Mouse (Mus musculus) layer of hippocampus, adult 9-11 months (tissue): ENCODE results near the gene Paxx.
A peak's percentile ranks its signal among the peaks of the same experiment; 100 is the strongest.
"Not testable (repeated sequence)": the region's sequence is repeated elsewhere in the genome, so short reads cannot be mapped to it uniquely, and the experiment has no call there.

Experiments used
- DNase-seq: peaks from one replicate; pipeline ENCODE4 v3.0.0; 2022

The Paxx gene

DNA sequence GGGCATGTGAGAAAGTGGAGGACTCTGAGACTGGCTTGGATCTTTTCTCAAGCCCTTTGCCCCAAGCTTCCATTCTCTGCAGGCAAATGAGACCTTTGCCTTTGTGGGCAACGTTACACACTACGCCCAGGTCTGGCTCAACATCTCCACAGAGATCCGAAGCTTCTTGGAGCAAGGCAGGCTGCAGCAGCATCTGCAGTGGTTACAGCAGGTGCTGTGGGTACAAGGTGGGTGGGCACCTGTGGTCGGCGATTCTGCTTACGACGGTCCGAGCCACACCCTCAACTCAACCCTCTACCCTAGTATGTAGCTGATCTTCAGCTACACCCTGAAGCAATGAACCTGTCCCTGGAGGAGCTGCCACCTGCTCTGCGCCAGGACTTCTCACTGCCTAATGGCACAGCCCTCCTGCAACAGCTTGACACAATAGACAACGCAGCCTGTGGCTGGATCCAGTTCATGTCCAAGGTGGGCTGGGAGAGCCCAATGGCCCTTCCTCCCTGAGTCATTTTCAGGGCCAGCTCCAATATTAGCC, 24.5 kb downstream of the Paxx start:
- no peak for DNase-seq

- no peak for DNase-seq
These were observed 26.6 kb downstream of the Paxx start for GRCm38 (mm10) chr2:25434292-25434691.

DNA sequence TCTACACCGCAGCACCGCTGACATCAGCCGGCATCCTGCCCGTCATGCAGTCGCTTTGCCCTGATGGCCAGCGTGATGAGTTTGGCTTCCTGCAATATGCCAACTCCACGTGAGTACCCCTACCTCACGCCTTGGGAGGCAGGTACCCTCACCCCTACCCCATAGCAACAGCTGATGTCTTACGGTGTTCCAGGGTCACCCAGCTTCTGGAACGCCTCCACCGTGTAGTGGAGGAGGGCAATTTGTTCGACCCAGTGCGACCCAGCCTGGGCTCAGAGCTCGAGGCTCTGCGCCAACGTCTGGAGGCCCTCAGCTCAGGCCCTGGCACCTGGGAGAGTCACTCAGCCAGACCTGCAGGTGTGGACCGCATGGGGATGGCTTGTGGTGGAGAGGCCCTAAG, 27.8 kb downstream of the Paxx start:
- DNase-seq: no peak

- no peak for DNase-seq
These were observed 28.4 kb downstream of the Paxx start for GRCm38 (mm10) chr2:25432326-25433098.

DNA sequence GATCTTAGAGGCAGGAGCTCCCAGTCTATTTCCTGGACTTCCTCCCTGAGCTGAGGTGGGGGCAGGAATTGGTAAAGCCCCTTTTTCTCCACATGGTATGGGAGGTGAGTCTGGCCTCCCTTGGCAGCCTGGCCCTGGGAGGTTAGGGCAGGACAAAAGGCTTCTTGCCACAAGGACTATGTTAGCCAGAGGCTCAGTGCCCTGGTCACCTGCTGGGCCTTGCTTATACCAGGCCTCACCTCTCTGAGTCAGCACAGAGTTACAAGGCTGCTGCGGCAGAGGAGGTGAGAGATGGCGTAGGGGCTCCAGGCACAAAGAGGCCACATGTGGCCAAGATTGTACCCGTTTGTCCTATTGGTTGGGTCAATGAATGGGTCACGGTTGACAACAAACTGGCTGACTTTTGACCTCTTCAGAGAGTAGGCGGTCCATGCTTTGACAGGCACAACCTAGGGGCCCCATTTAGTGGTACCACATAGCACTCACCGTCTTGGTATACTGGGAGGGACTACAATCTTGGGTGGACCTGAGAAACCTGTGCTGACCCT, 29.5 kb downstream of the Paxx start:
- no peak for DNase-seq

DNA sequence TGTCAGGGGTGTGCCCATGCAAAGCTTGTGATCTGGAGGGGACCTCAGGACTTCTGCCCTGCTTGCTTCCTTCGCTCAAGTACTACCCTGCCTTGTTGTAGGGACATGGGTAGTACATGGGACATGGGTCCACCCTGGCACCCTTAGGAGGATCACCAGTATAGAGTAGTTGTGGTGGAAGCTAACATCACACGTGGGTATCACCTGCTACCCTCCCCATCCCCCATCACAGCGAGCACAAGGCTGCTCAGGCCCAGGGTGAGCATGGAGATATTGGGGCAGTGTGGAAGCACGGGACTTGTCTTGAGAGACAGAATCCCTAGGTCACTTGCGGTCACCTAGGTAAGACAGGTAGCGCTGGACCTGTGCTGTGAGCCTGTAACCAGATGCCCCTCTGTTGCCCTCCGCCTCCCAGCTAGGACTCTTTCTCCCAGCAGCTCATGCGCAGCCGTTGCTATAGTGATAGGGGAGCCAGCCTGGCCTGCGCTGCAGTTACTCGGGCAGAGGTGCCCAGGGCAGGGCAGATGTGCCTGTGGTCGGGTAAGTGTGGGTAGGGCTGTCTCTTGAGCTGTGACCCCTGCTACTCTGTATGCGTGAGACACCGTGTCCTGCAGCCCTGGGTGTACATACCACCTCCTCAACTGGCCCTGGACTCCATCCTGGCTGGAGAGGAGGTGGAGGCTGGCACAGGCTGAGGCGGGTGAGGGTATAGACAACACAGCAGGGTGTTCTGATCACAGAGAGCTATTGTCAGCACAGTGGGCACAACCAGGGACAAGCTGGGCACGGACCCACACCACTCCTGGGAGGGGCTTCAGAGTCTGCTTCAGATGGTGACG, 30.3 kb downstream of the Paxx start:
- peak; percentile 79 for DNase-seq

DNA sequence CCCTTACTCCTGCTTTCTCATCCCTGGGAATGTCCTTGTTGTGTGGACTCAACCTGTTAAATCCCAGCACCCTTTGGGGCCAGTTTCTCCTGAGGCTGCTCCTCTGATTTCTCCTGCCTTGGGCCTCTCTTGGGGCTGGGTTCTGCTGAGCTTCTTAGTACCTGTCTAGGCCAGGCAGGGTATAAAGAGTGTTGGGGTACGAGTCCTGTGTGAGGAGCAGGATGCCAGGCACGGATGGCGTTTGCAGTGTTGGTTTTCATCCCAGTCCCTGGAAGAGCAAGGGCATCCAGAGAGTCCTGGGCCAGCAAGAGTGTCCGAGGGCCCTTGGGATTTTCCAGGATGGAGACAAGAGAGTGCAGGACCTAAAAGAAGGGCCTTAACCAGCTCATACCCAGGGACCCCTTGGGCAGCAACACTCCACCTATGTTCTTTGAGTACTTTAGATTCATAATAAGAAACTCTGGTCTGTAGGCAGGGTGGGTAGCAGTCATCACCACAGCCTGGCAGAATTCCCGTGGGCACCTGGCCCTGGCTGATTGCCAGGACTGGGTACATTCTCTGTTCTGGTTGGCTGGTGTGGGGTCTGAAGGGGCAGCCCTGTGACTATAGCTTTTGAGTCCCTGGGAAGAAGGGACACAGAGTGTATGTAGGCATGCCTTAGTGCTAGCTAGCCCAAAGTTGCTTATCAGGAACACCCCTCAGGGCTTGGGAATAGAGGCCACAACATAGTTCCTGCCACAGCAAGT, 31.3 kb downstream of the Paxx start:
- no peak for DNase-seq

- peak; percentile 97 for DNase-seq
These were observed 32.3 kb downstream of the Paxx start, which contains the start of gene Abca2 for GRCm38 (mm10) chr2:25428442-25429236. Gene Abca2 (plus strand): TSS chr2:25428703.

DNA sequence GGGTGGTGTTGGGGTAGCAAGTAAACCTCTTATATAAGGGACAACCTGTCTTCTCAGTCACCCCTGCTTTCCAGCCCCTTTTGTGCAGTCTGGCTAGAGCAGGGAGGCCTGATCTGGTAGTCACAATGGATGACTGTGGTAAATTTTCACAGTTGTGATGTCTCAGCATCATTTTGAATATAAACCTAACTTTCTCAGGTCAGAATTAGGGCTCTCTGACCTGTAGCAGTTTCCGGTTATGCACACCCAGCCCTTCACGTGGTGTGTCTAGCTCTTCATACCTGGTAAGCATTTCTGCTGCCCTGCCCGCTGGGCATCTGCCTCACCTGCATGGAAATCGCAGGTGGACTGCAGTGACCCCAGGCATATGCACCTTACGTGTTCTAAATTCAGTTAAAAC, 33.6 kb downstream of the Paxx start:
- no peak for DNase-seq

GRCm38 (mm10) chr2:25426721-25427191, 34.1 kb downstream of the Paxx start:
- DNase-seq: peak; percentile 59

DNA sequence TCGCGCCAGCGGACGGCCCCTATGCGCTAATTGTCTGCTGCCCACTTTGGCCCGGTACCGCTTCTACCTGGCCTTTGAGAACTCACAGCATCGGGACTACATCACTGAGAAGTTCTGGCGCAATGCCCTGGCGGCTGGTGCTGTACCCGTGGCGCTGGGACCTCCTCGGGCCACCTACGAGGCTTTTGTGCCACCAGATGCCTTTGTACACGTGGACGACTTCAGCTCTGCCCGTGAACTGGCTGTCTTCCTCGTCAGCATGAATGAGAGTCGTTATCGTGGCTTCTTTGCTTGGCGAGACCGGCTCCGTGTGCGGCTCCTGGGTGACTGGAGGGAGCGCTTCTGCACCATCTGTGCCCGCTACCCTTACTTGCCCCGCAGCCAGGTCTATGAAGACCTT, 35.4 kb downstream of the Paxx start:
- no peak for DNase-seq

DNA sequence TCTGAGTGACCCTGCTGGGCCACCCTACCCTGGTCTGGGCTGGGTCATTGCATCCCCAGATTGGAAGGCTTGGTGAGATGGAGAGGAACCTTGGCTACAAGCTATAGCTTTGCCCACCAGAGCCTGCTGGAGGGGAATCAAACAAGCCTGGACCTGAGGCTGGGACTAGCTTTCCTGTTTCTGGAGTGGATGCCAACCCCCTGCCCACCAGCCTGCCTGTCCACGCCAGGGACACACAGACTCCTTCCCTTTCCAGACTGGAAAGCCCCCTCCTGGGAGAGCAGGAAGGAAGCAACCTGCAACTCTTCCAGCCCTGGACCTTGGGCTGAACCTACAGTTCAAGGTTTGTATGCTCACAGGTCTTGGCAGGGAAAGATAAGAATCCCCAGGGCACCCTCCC, 37.3 kb downstream of the Paxx start:
- no peak for DNase-seq

- no peak for DNase-seq
These were observed 38.1 kb downstream of the Paxx start, which contains the start of gene Fut7 for GRCm38 (mm10) chr2:25422587-25423410. Gene Fut7 (plus strand): TSS chr2:25423267.

GRCm38 (mm10) chr2:25421896-25422295, 39.0 kb downstream of the Paxx start:
- no peak for DNase-seq

GRCm38 (mm10) chr2:25417426-25417825, 43.5 kb downstream of the Paxx start:
- no peak for DNase-seq

DNA sequence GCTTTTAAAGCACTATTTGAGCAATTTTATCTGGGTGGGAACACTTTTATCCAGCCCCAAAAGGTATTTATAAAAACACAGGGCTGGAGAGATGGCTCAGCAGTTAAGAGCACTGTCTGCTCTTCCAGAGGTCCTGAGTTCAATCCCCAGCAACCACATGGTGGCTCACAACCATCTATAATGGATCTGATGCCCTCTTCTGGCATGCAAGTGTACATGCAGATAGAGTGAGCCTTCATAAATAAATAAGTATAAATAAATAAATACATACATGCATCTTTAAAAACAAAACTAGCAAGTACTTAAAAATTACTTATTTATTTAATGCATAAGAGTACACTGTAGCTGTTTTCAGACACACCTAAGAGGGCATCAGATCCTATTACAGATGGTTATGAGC, 47.5 kb downstream of the Paxx start:
- DNase-seq: not testable (repeated sequence)

- no peak for DNase-seq
These were observed 52.0 kb downstream of the Paxx start for GRCm38 (mm10) chr2:25408908-25409307.
